Mouse (Mus musculus): ENCODE measurements around the gene Olfr403.
"Not testable (repeated sequence)": the region's sequence is repeated elsewhere in the genome, so short reads cannot be mapped to it uniquely, and the experiment has no call there.

Olfr403 gene

GRCm38 (mm10) chr11:74185949-74186348 is at the start of gene Olfr403:
Olfr403 (plus strand) TSS chr11:74186249.
- DNase-seq (ENCODE audit: low spot score in 2 of 2), result no peak

GRCm38 (mm10) chr11:74140001-74140400 is 46.0 kb upstream of the Olfr403 start:
- not testable (repeated sequence) for DNase-seq (ENCODE audit: low spot score in 2 of 2)

GRCm38 (mm10) chr11:74145866-74146265 is 40.2 kb upstream of the Olfr403 start:
- no peak for DNase-seq (ENCODE audit: low spot score in 2 of 2)

- no peak for DNase-seq (ENCODE audit: low spot score in 2 of 2)
These were observed 32.8 kb upstream of the Olfr403 start, which contains the start of gene Olfr402 for GRCm38 (mm10) chr11:74153229-74153628. Olfr402 (plus strand) TSS chr11:74153529.

- DNase-seq (ENCODE audit: low spot score in 2 of 2), result no peak
These were observed 17.3 kb upstream of the Olfr403 start for GRCm38 (mm10) chr11:74168771-74169170.

GRCm38 (mm10) chr11:74183168-74183567 is 2.9 kb upstream of the Olfr403 start:
- no peak for DNase-seq (ENCODE audit: low spot score in 2 of 2)

- no peak for DNase-seq (ENCODE audit: low spot score in 2 of 2)
These were observed 2.3 kb upstream of the Olfr403 start for GRCm38 (mm10) chr11:74183745-74184144.

GRCm38 (mm10) chr11:74211279-74211678 is 25.2 kb downstream of the Olfr403 start, which contains the start of gene Olfr43:
Olfr43 (minus strand) TSS chr11:74211379.
- DNase-seq (ENCODE audit: low spot score in 2 of 2), result no peak

GRCm38 (mm10) chr11:74241201-74241600 is 55.2 kb downstream of the Olfr403 start:
- DNase-seq (ENCODE audit: low spot score in 2 of 2), result no peak

Measured in right cerebral cortex, postnatal 36 days (tissue).